In genomic region chr1:73973992-73974391, GRCm38 (mm10) we compare ENCODE assay signal across 17 mouse cellular contexts.
A peak's percentile ranks its signal among the peaks of the same experiment; 100 is the strongest.
DNase-seq lines count a peak whose midpoint lies in the region; ATAC-seq and TF ChIP-seq lines count a peak whose summit lies in the region.
"Had no signal": no experiment of that assay in that cellular context is flagged by ENCODE, and none has a peak within 500 bp of the region (broad histone marks: within the 10 kb centered on the region; RNA-seq: fewer than 3 reads in every experiment).

No protein-coding gene starts in this region.

- ATAC-seq in forebrain, postnatal 0 days = peak; percentile 43; the same call in 1 of the 2 replicates
- no peak for ATAC-seq in forebrain, embryonic 16.5 days
- peak; percentile 23; the same call in 1 of the 2 replicates for ATAC-seq in kidney, embryonic 15.5 days (replicated peaks; ENCODE audit: low FRiP score)
- ATAC-seq: intestine, postnatal 0 days had no signal

- DNase-seq in forebrain, postnatal 0 days = no peak
- no peak for DNase-seq in heart, embryonic 10.5 days (ENCODE audit: low spot score)
- no peak for DNase-seq in heart, postnatal 25 days (ENCODE audit: low spot score)
- DNase-seq in kidney, adult 9 months = no peak
- peak; percentile 81 for DNase-seq in gastrocnemius, postnatal 25 days
- DNase-seq: adrenal gland, postnatal 14 days; liver, embryonic 13.5 days; lung, embryonic 14.5 days; lung, postnatal 36 days; right cerebral cortex, postnatal 25 days; thymus, adult 2 months had no signal

- no peak overlapping the region for H3K9ac ChIP-seq in forebrain, postnatal 0 days
- H3K9ac ChIP-seq in forebrain, embryonic 16.5 days (replicated peaks; ENCODE audit: low read depth, low read length) = no peak overlapping the region
- H3K9ac ChIP-seq in kidney, embryonic 15.5 days = no peak overlapping the region
- H3K9ac ChIP-seq: heart, embryonic 15.5 days; hindbrain, embryonic 15.5 days; limb, embryonic 12.5 days; liver, embryonic 13.5 days; lung, embryonic 14.5 days had no signal

- TF ChIP-seq CTCF in forebrain, postnatal 0 days (IDR thresholded peaks at IDR 0.05; ENCODE audit: low read depth) = no peak

- no peak overlapping the region for H3K4me3 ChIP-seq in forebrain, postnatal 0 days (ENCODE audit: low read depth, low read length)
- H3K4me3 ChIP-seq in forebrain, embryonic 16.5 days (replicated peaks; ENCODE audit: low read length) = no peak overlapping the region
- no peak overlapping the region for H3K4me3 ChIP-seq in heart, embryonic 10.5 days
- H3K4me3 ChIP-seq in kidney, embryonic 15.5 days (replicated peaks) = no peak overlapping the region
- H3K4me3 ChIP-seq: heart, embryonic 15.5 days; hindbrain, embryonic 15.5 days; limb, embryonic 12.5 days; liver, embryonic 13.5 days had no signal

- H3K36me3 ChIP-seq in forebrain, postnatal 0 days (ENCODE audit: insufficient read depth) = no peaks in the 10 kb centered on the region
- H3K36me3 ChIP-seq in forebrain, embryonic 16.5 days (ENCODE audit: control insufficient read depth, insufficient read depth) = no peaks in the 10 kb centered on the region
- peaks cover 49% of the 10 kb centered on the region for H3K36me3 ChIP-seq in heart, embryonic 10.5 days
- H3K36me3 ChIP-seq in kidney, embryonic 15.5 days = peaks cover 55% of the 10 kb centered on the region
- H3K36me3 ChIP-seq: hindbrain, embryonic 15.5 days had no signal

- H3K4me2 ChIP-seq in forebrain, postnatal 0 days (ENCODE audit: low read depth) = no peak overlapping the region
- H3K4me2 ChIP-seq in forebrain, embryonic 16.5 days (ENCODE audit: low read length) = no peak overlapping the region
- no peak overlapping the region for H3K4me2 ChIP-seq in kidney, embryonic 15.5 days
- H3K4me2 ChIP-seq: heart, embryonic 15.5 days; hindbrain, embryonic 15.5 days; limb, embryonic 12.5 days; liver, embryonic 13.5 days; lung, embryonic 14.5 days had no signal

- intact Hi-C loops in heart, postnatal 25 days (cut with DNase I) = no loop called here

- H3K9me3 ChIP-seq in forebrain, postnatal 0 days (ENCODE audit: low read length) = no peaks in the 10 kb centered on the region
- H3K9me3 ChIP-seq in forebrain, embryonic 16.5 days (ENCODE audit: control insufficient read depth, low read length) = no peaks in the 10 kb centered on the region
- no peaks in the 10 kb centered on the region for H3K9me3 ChIP-seq in heart, embryonic 10.5 days
- H3K9me3 ChIP-seq in kidney, embryonic 15.5 days (replicated peaks) = no peaks in the 10 kb centered on the region
- H3K9me3 ChIP-seq: heart, embryonic 15.5 days; hindbrain, embryonic 15.5 days; limb, embryonic 12.5 days; liver, embryonic 13.5 days had no signal

- no peaks in the 10 kb centered on the region for H3K27me3 ChIP-seq in forebrain, postnatal 0 days (ENCODE audit: insufficient read depth, low read length)
- no peaks in the 10 kb centered on the region for H3K27me3 ChIP-seq in forebrain, embryonic 16.5 days (replicated peaks; ENCODE audit: control insufficient read depth, insufficient read depth, low read length)
- no peaks in the 10 kb centered on the region for H3K27me3 ChIP-seq in heart, embryonic 10.5 days (ENCODE audit: insufficient read depth, poor library complexity, severe bottlenecking)
- no peaks in the 10 kb centered on the region for H3K27me3 ChIP-seq in kidney, embryonic 15.5 days
- H3K27me3 ChIP-seq: heart, embryonic 15.5 days; limb, embryonic 12.5 days; liver, embryonic 13.5 days had no signal

- no peaks in the 10 kb centered on the region for H3K4me1 ChIP-seq in forebrain, postnatal 0 days (ENCODE audit: insufficient read depth)
- H3K4me1 ChIP-seq in forebrain, embryonic 16.5 days (replicated peaks; ENCODE audit: control insufficient read depth, insufficient read depth, low read length) = peaks cover 7% of the 10 kb centered on the region
- peaks cover 78% of the 10 kb centered on the region for H3K4me1 ChIP-seq in heart, embryonic 10.5 days
- H3K4me1 ChIP-seq in kidney, embryonic 15.5 days = peaks cover 45% of the 10 kb centered on the region

- WGBS in forebrain, postnatal 0 days = 72% methylated on average over 9 of the region's 9 CpGs
- WGBS in forebrain, embryonic 16.5 days = 74% methylated on average over 9 of the region's 9 CpGs
- WGBS in heart, embryonic 10.5 days = 80% methylated on average over 9 of the region's 9 CpGs
- WGBS in kidney, embryonic 15.5 days = 55% methylated on average over 9 of the region's 9 CpGs

- no peak overlapping the region for H3K27ac ChIP-seq in forebrain, postnatal 0 days (ENCODE audit: low read depth, low read length)
- H3K27ac ChIP-seq in forebrain, embryonic 16.5 days (ENCODE audit: low read length) = no peak overlapping the region
- H3K27ac ChIP-seq in heart, embryonic 10.5 days = peak overlapping the region; percentile 64; the same call in 1 of the 2 replicates
- no peak overlapping the region for H3K27ac ChIP-seq in kidney, embryonic 15.5 days
- H3K27ac ChIP-seq: hindbrain, embryonic 15.5 days; limb, embryonic 12.5 days; liver, embryonic 13.5 days had no signal
